Mouse (Mus musculus) monocyte, adult 5-6 weeks (primary cell): ENCODE data around the gene Med18. TPM values are rescaled to one million over a fixed set of nuclear protein-coding genes. Genes with fewer than 3 reads are reported as not detected.
A peak's percentile ranks its signal among the peaks of the same experiment; 100 is the strongest.
"Not testable (repeated sequence)": the region's sequence is repeated elsewhere in the genome, so short reads cannot be mapped to it uniquely, and the experiment has no call there.

Experiments used
- ATAC-seq: fragments of 153-309, 156-312 bp; replicated peaks from 2 replicates; pipeline ENCODE4 v1.8.0; 2017; ENCODE audit warnings: mild to moderate bottlenecking; ENCODE audit not compliant: low TSS enrichment, insufficient number of reproducible peaks, severe bottlenecking, poor library complexity, low FRiP score
- total RNA-seq: library from RNA; stranded (forward); fragments of 200-1000, 200-491, 200-594 nt; gene quantifications from 3 replicates; pipeline ENCODE4 v1.2.3, GENCODE M21; 2017

Med18 gene
- total RNA-seq, 1 experiment from 2014 or later: 8.8 TPM

DNA sequence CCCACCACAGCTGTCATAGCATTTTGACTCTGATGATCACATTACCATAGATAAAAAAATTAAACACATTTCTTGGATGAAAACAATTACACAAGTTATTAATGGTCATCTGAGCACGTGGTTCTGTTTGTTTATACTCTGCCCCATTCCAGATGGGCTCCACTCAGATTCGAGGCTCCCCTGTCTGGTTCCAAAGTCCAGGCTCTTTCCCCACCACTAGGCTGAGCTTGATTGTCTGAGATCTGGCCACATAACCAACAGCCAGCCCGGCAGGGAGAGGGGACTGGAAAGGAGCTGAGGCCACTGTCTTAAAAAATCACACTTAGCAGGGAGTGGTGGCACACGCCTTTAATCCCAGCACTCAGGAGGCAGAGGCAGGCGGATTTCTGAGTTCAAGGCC, 21.1 kb upstream of the Med18 start:
- no peak for ATAC-seq

DNA sequence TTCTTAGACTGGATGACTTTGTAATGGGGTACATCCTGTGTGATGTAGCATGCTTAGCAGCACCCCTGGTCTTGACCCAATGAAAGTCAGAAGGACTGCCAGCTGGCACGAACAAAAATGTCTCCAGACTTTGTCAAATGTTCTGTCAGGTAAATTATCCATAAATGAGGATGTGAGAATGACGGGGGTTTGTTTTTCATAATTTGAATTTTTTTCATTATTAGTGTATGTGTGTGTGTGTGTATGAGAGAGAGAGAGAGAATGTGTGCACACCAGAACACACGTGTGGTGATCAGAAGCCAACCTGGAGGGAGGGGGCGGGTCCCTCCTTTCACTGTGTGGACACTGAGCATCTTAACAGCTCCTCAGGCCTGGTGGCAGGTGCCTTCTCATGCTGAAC, 20.5 kb upstream of the Med18 start:
- ATAC-seq: no peak

GRCm38 (mm10) chr4:132482956-132483608, 19.4 kb upstream of the Med18 start:
- no peak for ATAC-seq

DNA sequence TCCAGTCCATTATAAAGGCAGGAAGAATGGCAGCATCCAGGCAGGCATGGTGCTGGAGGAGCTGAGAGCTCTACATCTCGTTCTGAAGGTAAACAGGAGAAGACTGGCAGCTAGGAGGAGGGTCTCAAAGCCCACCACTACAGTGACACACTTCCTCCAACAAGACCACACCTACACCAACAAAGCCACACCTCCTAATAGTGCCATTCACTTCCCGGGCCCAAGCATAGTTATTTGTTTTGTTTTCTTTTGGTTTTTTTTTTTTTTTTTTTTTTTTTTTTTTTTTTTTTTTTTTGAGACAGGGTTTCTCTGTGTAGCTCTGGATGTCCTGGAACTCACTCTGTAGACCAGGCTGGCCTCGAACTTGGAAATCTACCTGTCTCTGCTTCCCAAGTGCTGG, 18.4 kb upstream of the Med18 start:
- not testable (repeated sequence) for ATAC-seq

GRCm38 (mm10) chr4:132477833-132478232, 14.1 kb upstream of the Med18 start:
- ATAC-seq: no peak

DNA sequence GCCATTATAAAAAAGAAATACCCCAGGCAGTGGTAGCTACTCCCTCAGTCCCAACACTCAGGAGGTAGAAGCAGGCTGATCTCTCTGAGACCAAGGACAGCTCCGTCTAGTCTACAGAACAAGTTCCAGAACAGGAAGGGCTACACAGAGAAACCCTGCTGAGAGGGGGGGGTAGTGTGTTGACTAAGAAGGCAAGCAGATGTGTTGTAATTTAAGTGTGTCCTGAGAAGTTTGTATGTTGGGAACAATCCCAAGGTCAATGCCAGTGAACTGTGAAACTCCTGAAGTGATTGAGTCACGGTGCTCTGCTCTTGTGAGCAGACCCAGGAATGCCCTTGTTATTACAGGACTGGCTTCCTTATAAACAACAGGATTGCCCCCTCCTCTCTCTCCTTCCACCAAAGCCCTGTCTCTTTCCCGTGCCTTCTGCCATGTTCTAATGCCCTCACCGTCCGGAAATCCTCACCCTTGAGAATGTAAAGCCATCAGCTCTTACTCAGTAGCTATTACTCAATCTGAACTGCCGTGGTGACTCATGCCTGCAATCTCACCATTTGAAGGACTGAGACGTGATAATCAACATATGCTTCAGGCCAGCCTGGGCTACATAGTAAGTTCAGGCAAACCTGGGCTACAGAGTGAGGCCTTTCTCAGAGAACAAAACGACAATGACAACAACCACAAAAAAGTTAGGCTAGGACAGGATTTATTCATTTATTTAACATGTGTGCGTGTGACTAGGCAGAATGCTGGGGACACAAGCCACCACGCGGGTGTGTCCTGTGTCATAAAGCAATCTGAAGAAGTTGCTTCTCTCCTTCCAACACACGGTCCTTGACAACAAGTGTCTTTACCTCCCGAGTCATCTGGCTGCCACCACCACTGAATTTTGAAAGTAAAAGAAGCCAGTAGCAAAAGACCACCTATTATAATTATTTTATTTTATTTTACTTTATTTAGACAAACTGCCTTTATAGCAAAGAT, 12.5 kb upstream of the Med18 start:
- peak; percentile 83 for ATAC-seq

DNA sequence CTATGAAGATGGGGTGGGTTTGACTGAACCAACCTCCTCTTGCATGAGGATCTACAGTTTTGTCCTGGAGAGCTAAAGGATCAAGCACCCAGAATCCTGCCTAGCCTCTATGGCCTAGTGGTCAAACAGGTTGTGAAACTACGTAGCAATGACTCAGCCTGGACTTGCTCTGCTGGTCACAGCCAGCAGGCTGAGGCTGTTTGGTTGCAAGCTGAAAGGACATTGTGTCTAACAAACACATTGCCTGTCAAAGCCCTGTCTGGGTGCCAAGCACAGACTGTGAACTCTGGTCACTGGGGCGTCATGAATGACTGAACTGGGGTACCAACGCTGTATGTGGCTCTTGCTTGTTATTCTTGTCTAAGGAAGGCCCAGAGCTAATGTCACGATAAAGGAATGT, 10.9 kb upstream of the Med18 start:
- peak; percentile 75 for ATAC-seq

- no peak for ATAC-seq
These were observed 9.7 kb upstream of the Med18 start for GRCm38 (mm10) chr4:132473411-132473810.

- ATAC-seq: no peak
These were observed 6.2 kb upstream of the Med18 start for GRCm38 (mm10) chr4:132469873-132470272.

- no peak; the same call in 1 of the 2 replicates for ATAC-seq
These were observed 513 bp upstream of the Med18 start for GRCm38 (mm10) chr4:132464255-132464613.

- no peak for ATAC-seq
These were observed 885 bp downstream of the Med18 start for GRCm38 (mm10) chr4:132462836-132463235.

DNA sequence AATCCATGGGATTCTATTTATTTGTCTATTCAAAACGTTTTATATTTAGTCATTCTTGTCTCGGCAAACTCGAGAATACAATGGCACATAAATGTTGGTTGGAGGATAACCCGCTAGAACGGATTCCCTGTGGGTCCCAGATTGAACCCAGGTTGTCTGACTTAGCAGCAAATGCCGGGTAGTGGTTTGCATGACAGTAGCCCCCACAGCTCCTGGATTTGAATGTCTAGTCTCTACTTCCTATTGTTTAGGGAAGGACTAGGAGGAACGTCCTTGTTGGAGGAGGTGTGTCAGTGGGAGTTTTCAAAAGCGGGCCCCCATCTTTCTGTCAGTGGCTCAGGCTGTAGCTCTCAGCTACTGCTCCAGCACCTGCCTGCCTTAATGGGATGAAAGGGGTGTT, 3.5 kb downstream of the Med18 start:
- no peak for ATAC-seq

GRCm38 (mm10) chr4:132455561-132455960, 8.2 kb downstream of the Med18 start:
- ATAC-seq: no peak

DNA sequence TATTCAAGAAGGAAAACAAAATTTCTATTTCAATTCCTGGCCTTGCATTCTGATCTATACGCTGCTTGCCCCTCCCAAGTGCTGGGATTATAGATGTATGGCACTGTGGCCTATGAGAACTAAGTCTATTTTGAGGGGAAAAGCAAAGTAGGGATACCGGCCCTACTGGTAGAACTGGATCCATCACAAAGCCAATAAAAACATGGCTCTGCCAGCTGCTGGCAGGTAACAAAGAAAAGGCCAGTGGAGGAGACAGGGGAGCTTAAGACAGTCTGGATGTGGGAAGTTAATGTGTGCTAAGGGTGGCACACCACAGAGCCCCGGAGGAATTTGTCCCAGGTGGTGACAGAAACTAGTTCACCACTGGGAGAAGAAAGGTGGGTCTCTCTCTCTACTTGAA, 8.6 kb downstream of the Med18 start:
- ATAC-seq: no peak

- ATAC-seq: no peak
These were observed 9.5 kb downstream of the Med18 start for GRCm38 (mm10) chr4:132454216-132454615.

GRCm38 (mm10) chr4:132449778-132450177, 13.9 kb downstream of the Med18 start:
- ATAC-seq: no peak

DNA sequence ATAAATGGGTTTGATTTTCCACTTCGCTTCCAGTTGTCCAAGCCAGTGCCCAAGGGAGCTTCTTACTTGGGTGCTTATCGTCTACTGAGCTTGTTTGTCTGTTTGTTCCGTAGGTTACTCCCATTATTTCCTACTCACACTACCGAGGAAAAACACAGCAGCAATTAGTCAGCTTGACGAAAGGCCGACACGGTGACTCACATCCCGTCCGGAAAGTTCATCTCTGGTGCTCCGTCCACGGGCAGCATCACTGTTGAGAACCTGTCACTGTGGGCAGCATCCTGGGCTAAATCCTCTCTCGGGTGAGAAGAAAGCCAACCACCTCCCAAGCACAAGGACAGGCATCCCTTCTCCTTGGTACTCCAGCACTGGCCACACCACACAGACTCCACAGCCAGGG, 17.6 kb downstream of the Med18 start:
- ATAC-seq: no peak

GRCm38 (mm10) chr4:132444516-132444915, 19.2 kb downstream of the Med18 start:
- no peak for ATAC-seq

DNA sequence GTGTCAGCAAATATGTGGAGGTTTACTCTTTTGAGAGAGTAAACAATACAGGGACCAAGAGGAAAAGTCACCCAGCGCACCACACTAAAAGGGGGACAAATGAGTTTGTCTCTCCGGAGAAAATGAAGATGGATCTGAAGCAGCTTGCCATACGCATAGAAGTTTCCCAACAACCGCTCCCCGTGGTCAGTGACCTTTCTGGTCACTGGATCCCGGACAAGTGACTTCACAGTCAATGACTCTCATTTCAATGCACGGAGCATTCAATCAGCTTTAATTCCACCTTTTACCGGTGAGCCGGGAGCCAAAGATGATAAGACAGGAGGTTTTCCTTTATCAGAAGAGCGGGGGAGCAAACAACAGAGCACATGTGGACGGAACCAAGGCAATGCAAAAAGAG, 25.9 kb downstream of the Med18 start:
- no peak for ATAC-seq
